Mouse (Mus musculus) adrenal gland, postnatal 36 days (tissue): Measurements from ENCODE around the gene Cadps. TPM values are rescaled to one million over a fixed set of nuclear protein-coding genes. Genes with fewer than 3 reads are reported as not detected.
"Not testable (repeated sequence)": the region's sequence is repeated elsewhere in the genome, so short reads cannot be mapped to it uniquely, and the experiment has no call there.

Experiments
- DNase-seq, 2 experiments: peaks; one replicate each; pipeline ENCODE4 v3.0.0; 2021; ENCODE audit warnings: mixed read lengths in 1 of 2
- total RNA-seq, 2 experiments: library from RNA; stranded (reverse); gene quantifications; 2 replicates each; pipeline ENCODE4 v1.2.3; 2021

Cadps gene
- total RNA-seq, 2 experiments from 2014 or later = 7.4 to 8.8 TPM

GRCm38 (mm10) chr14:12583536-12583935, 239.3 kb downstream of the Cadps start:
- no peak for DNase-seq

- DNase-seq = no peak
These were observed 241.2 kb downstream of the Cadps start for GRCm38 (mm10) chr14:12581657-12582056.

- DNase-seq = no peak
These were observed 242.1 kb downstream of the Cadps start for GRCm38 (mm10) chr14:12580786-12581185.

GRCm38 (mm10) chr14:12578156-12578555, 244.7 kb downstream of the Cadps start:
- no peak for DNase-seq

- DNase-seq = peak; percentile 12 to 13
These were observed 245.3 kb downstream of the Cadps start for GRCm38 (mm10) chr14:12577475-12578140.

- peak; percentile 16 to 48 for DNase-seq
These were observed 247.8 kb downstream of the Cadps start for GRCm38 (mm10) chr14:12575105-12575504.

- no peak for DNase-seq
These were observed 248.5 kb downstream of the Cadps start for GRCm38 (mm10) chr14:12574336-12574735.

- DNase-seq = not testable (repeated sequence)
These were observed 261.1 kb downstream of the Cadps start for GRCm38 (mm10) chr14:12561730-12562129.

- DNase-seq = no peak
These were observed 262.7 kb downstream of the Cadps start for GRCm38 (mm10) chr14:12560233-12560577.

- DNase-seq = no peak
These were observed 263.2 kb downstream of the Cadps start for GRCm38 (mm10) chr14:12559574-12560232.

- no peak for DNase-seq
These were observed 263.8 kb downstream of the Cadps start for GRCm38 (mm10) chr14:12558920-12559573.

GRCm38 (mm10) chr14:12554486-12554885, 268.4 kb downstream of the Cadps start:
- DNase-seq = no peak

GRCm38 (mm10) chr14:12551353-12551752, 271.5 kb downstream of the Cadps start:
- DNase-seq = no peak

GRCm38 (mm10) chr14:12550931-12551330, 271.9 kb downstream of the Cadps start:
- no peak for DNase-seq

- no peak for DNase-seq
These were observed 273.6 kb downstream of the Cadps start for GRCm38 (mm10) chr14:12549290-12549689.

GRCm38 (mm10) chr14:12547496-12547895, 275.4 kb downstream of the Cadps start:
- DNase-seq = no peak

- no peak for DNase-seq
These were observed 281.1 kb downstream of the Cadps start for GRCm38 (mm10) chr14:12541733-12542132.

GRCm38 (mm10) chr14:12539071-12539470, 283.8 kb downstream of the Cadps start:
- no peak for DNase-seq

GRCm38 (mm10) chr14:12531101-12531500, 291.8 kb downstream of the Cadps start:
- DNase-seq = peak; percentile 13 to 48

- no peak for DNase-seq
These were observed 292.3 kb downstream of the Cadps start for GRCm38 (mm10) chr14:12530554-12530953.

GRCm38 (mm10) chr14:12529961-12530542, 292.8 kb downstream of the Cadps start:
- DNase-seq = peak; percentile 56 to 61

GRCm38 (mm10) chr14:12527296-12527695, 295.6 kb downstream of the Cadps start:
- DNase-seq = no peak

GRCm38 (mm10) chr14:12507018-12507417, 315.9 kb downstream of the Cadps start:
- DNase-seq = no peak
